Mouse (Mus musculus): ENCODE measurements at regions not wholly inside any gene's neighbourhood (a gene's known extent, or its start where the extent isn't known, plus 50 kb on each side); places are given as distances from the start of the nearest gene placed in this dataset.

- no peak for TF ChIP-seq POLR2A (IDR thresholded peaks at IDR 0.05; ENCODE audit: insufficient read length, low read depth)
- no peak for TF ChIP-seq TCF12 (IDR thresholded peaks at IDR 0.05; ENCODE audit: insufficient read depth, poor library complexity, severe bottlenecking)
- no peak for TF ChIP-seq CEBPB (IDR thresholded peaks at IDR 0.05; ENCODE audit: insufficient read depth, poor library complexity, severe bottlenecking)
- TF ChIP-seq USF1 (IDR thresholded peaks at IDR 0.05; ENCODE audit: low read depth), result no peak
- no peak for TF ChIP-seq MAX (IDR thresholded peaks at IDR 0.05; ENCODE audit: low read depth)
- no peak for TF ChIP-seq TCF3 (IDR thresholded peaks at IDR 0.05; ENCODE audit: insufficient read length, low read depth)
- no peak for TF ChIP-seq E2F4 (IDR thresholded peaks at IDR 0.05; ENCODE audit: insufficient read depth)
Measured at GRCm38 (mm10) chr17:9308507-9308906, 113.4 kb upstream of the Gm17728 start.

Measured in myocyte (in vitro differentiated cells).